Mouse (Mus musculus): ENCODE data around the gene Gm4707. TPM values are rescaled to one million over a fixed set of nuclear protein-coding genes. Genes with fewer than 3 reads are reported as not detected.
"Not testable (repeated sequence)": the region's sequence is repeated elsewhere in the genome, so short reads cannot be mapped to it uniquely, and the experiment has no call there.

The Gm4707 gene
- polyA plus RNA-seq, 1 experiment from 2014 or later, result 1.5 TPM

GRCm38 (mm10) chr17:71474128-71474527, 14.4 kb upstream of the Gm4707 start:
- 16% methylated on average over 8 of the region's 8 CpGs for WGBS
- peak; percentile 25 for DNase-seq (ENCODE audit: low spot score)
- H3K4me1 ChIP-seq (ENCODE audit: control insufficient read depth, insufficient read depth, low read length), result no peaks in the 10 kb centered on the region
- peak overlapping the region; percentile 96 for H3K9ac ChIP-seq (replicated peaks; ENCODE audit: low read length)
- H3K9me3 ChIP-seq (replicated peaks; ENCODE audit: control insufficient read depth, low read length), result no peaks in the 10 kb centered on the region
- peak overlapping the region; percentile 73 for H3K4me2 ChIP-seq (ENCODE audit: low read depth, low read length)
- H3K27me3 ChIP-seq (ENCODE audit: control insufficient read depth, insufficient read depth, low read length), result no peaks in the 10 kb centered on the region
- no peak overlapping the region for H3K27ac ChIP-seq (replicated peaks; ENCODE audit: low read depth, low read length)
- ATAC-seq (replicated peaks; ENCODE audit: insufficient number of reproducible peaks, low FRiP score, low TSS enrichment, low read depth), result no peak
- no peaks in the 10 kb centered on the region for H3K36me3 ChIP-seq (replicated peaks; ENCODE audit: control insufficient read depth, insufficient read depth, low read depth, low read length)
- peak overlapping the region; percentile 66 for H3K4me3 ChIP-seq (ENCODE audit: low read depth, low read length)

- no peak overlapping the region for H3K27ac ChIP-seq (replicated peaks; ENCODE audit: low read depth, low read length)
- H3K4me2 ChIP-seq (ENCODE audit: low read depth, low read length), result no peak overlapping the region
- no peak overlapping the region for H3K4me3 ChIP-seq (ENCODE audit: low read depth, low read length)
- H3K4me1 ChIP-seq (ENCODE audit: control insufficient read depth, insufficient read depth, low read length), result no peaks in the 10 kb centered on the region
- no peak for DNase-seq (ENCODE audit: low spot score)
- no peak for ATAC-seq (replicated peaks; ENCODE audit: insufficient number of reproducible peaks, low FRiP score, low TSS enrichment, low read depth)
- H3K9me3 ChIP-seq (replicated peaks; ENCODE audit: control insufficient read depth, low read length), result no peaks in the 10 kb centered on the region
- no peaks in the 10 kb centered on the region for H3K36me3 ChIP-seq (replicated peaks; ENCODE audit: control insufficient read depth, insufficient read depth, low read depth, low read length)
- H3K9ac ChIP-seq (replicated peaks; ENCODE audit: low read length), result no peak overlapping the region
- no peaks in the 10 kb centered on the region for H3K27me3 ChIP-seq (ENCODE audit: control insufficient read depth, insufficient read depth, low read length)
- WGBS, result 82% methylated on average over 2 of the region's 2 CpGs
These were observed 11.5 kb upstream of the Gm4707 start for GRCm38 (mm10) chr17:71471261-71471660.

GRCm38 (mm10) chr17:71460312-71460711, 594 bp upstream of the Gm4707 start:
- Histone ChIP-seq H3K36me3 (replicated peaks; ENCODE audit: control insufficient read depth, insufficient read depth, low read depth, low read length) (no peaks in the 10 kb centered on the region; the same call in none of the 2 replicates), H3K27ac (replicated peaks; ENCODE audit: low read depth, low read length) (no peak overlapping the region)

DNA sequence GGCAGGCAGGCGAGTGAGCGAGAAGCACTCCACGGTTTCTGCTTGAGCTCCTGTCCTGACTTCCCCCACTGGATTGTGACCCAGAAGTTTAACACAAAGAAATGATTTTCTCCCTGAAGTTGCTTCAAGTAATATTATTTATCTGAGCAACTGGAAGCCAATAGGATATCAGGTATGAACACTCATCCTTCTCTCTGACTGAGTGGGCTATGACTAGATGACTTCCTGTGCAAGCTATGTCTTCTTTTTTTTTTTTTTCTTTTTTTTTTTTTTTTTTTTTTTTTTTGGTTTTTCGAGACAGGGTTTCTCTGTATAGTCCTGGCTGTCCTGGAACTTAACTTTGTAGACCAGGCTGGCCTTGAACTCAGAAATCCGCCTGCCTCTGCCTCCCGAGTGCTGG, 2.4 kb downstream of the Gm4707 start:
- not testable (repeated sequence) for H3K36me3 ChIP-seq (replicated peaks; ENCODE audit: control insufficient read depth, insufficient read depth, low read depth, low read length); H3K27me3 ChIP-seq (ENCODE audit: control insufficient read depth, insufficient read depth, low read length); ATAC-seq (replicated peaks; ENCODE audit: insufficient number of reproducible peaks, low FRiP score, low TSS enrichment, low read depth); H3K4me3 ChIP-seq (ENCODE audit: low read depth, low read length); H3K9ac ChIP-seq (replicated peaks; ENCODE audit: low read length); DNase-seq (ENCODE audit: low spot score); H3K9me3 ChIP-seq (replicated peaks; ENCODE audit: control insufficient read depth, low read length); H3K4me1 ChIP-seq (ENCODE audit: control insufficient read depth, insufficient read depth, low read length); H3K27ac ChIP-seq (replicated peaks; ENCODE audit: low read depth, low read length); H3K4me2 ChIP-seq (ENCODE audit: low read depth, low read length)
- 89% methylated on average over 5 of the region's 6 CpGs for WGBS

More at GRCm38 (mm10) chr17:71460312-71460711, 594 bp upstream of the Gm4707 start:
- WGBS, result 78% methylated on average over 3 of the region's 3 CpGs
- H3K27me3 ChIP-seq (ENCODE audit: control insufficient read depth, insufficient read depth, low read length), result no peaks in the 10 kb centered on the region
- ATAC-seq (replicated peaks; ENCODE audit: insufficient number of reproducible peaks, low FRiP score, low TSS enrichment, low read depth) (no peak), DNase-seq (ENCODE audit: low spot score) (no peak)
- H3K9ac ChIP-seq (replicated peaks; ENCODE audit: low read length), result no peak overlapping the region
- no peak overlapping the region for H3K4me2 ChIP-seq (ENCODE audit: low read depth, low read length)
- no peaks in the 10 kb centered on the region for H3K4me1 ChIP-seq (ENCODE audit: control insufficient read depth, insufficient read depth, low read length)
- H3K9me3 ChIP-seq (replicated peaks; ENCODE audit: control insufficient read depth, low read length), result no peaks in the 10 kb centered on the region
- no peak overlapping the region for H3K4me3 ChIP-seq (ENCODE audit: low read depth, low read length)

GRCm38 (mm10) chr17:71445191-71445590, 14.5 kb downstream of the Gm4707 start:
- H3K27me3 ChIP-seq (ENCODE audit: control insufficient read depth, insufficient read depth, low read length), result no peaks in the 10 kb centered on the region
- 96% methylated on average over 6 of the region's 6 CpGs for WGBS
- no peak for DNase-seq (ENCODE audit: low spot score)
- no peak for ATAC-seq (replicated peaks; ENCODE audit: insufficient number of reproducible peaks, low FRiP score, low TSS enrichment, low read depth)
- no peaks in the 10 kb centered on the region for H3K9me3 ChIP-seq (replicated peaks; ENCODE audit: control insufficient read depth, low read length)
- no peak overlapping the region for H3K27ac ChIP-seq (replicated peaks; ENCODE audit: low read depth, low read length)
- H3K9ac ChIP-seq (replicated peaks; ENCODE audit: low read length), result no peak overlapping the region
- no peaks in the 10 kb centered on the region for H3K4me1 ChIP-seq (ENCODE audit: control insufficient read depth, insufficient read depth, low read length)
- no peak overlapping the region for H3K4me3 ChIP-seq (ENCODE audit: low read depth, low read length)
- H3K36me3 ChIP-seq (replicated peaks; ENCODE audit: control insufficient read depth, insufficient read depth, low read depth, low read length), result peaks cover 3% of the 10 kb centered on the region
- no peak overlapping the region for H3K4me2 ChIP-seq (ENCODE audit: low read depth, low read length)

DNA sequence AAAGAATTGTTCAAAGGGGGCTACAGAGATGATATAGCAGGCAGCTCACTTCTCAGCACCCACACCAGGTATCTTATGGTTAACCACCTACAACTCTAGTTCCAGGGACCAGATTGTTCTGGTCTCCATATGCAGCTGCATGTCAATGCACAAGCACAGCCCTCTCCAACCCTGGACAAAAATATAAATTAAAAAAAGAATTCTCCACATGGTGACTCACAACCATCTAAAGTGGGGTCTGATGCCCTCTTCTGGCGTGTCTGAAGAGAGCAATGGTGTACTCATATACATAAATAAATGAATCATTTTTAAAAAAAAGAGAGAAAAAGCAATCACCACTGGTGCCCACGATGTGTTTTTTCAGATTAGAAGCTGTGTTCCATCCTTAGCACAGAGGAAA, 15.0 kb downstream of the Gm4707 start:
- no peak overlapping the region for H3K27ac ChIP-seq (replicated peaks; ENCODE audit: low read depth, low read length)
- no peak overlapping the region for H3K9ac ChIP-seq (replicated peaks; ENCODE audit: low read length)
- WGBS, result 89% methylated on average over 2 of the region's 2 CpGs
- no peaks in the 10 kb centered on the region for H3K4me1 ChIP-seq (ENCODE audit: control insufficient read depth, insufficient read depth, low read length)
- no peak overlapping the region for H3K4me2 ChIP-seq (ENCODE audit: low read depth, low read length)
- no peak for ATAC-seq (replicated peaks; ENCODE audit: insufficient number of reproducible peaks, low FRiP score, low TSS enrichment, low read depth)
- H3K36me3 ChIP-seq (replicated peaks; ENCODE audit: control insufficient read depth, insufficient read depth, low read depth, low read length), result peaks cover 3% of the 10 kb centered on the region
- no peaks in the 10 kb centered on the region for H3K27me3 ChIP-seq (ENCODE audit: control insufficient read depth, insufficient read depth, low read length)
- H3K9me3 ChIP-seq (replicated peaks; ENCODE audit: control insufficient read depth, low read length), result no peaks in the 10 kb centered on the region
- no peak overlapping the region for H3K4me3 ChIP-seq (ENCODE audit: low read depth, low read length)
- no peak for DNase-seq (ENCODE audit: low spot score)

GRCm38 (mm10) chr17:71444126-71444525, 15.6 kb downstream of the Gm4707 start:
- H3K27ac ChIP-seq (replicated peaks; ENCODE audit: low read depth, low read length), result no peak overlapping the region
- no peak overlapping the region for H3K4me3 ChIP-seq (ENCODE audit: low read depth, low read length)
- H3K4me2 ChIP-seq (ENCODE audit: low read depth, low read length), result no peak overlapping the region
- WGBS, result 95% methylated on average over 3 of the region's 3 CpGs
- ATAC-seq (replicated peaks; ENCODE audit: insufficient number of reproducible peaks, low FRiP score, low TSS enrichment, low read depth) (no peak), DNase-seq (ENCODE audit: low spot score) (no peak)
- H3K9ac ChIP-seq (replicated peaks; ENCODE audit: low read length), result no peak overlapping the region
- H3K27me3 ChIP-seq (ENCODE audit: control insufficient read depth, insufficient read depth, low read length), result no peaks in the 10 kb centered on the region
- H3K9me3 ChIP-seq (replicated peaks; ENCODE audit: control insufficient read depth, low read length), result no peaks in the 10 kb centered on the region
- no peaks in the 10 kb centered on the region for H3K4me1 ChIP-seq (ENCODE audit: control insufficient read depth, insufficient read depth, low read length)
- H3K36me3 ChIP-seq (replicated peaks; ENCODE audit: control insufficient read depth, insufficient read depth, low read depth, low read length), result peaks cover 3% of the 10 kb centered on the region

GRCm38 (mm10) chr17:71443273-71443672, 16.4 kb downstream of the Gm4707 start:
- Histone ChIP-seq H3K4me1 (ENCODE audit: control insufficient read depth, insufficient read depth, low read length) (no peaks in the 10 kb centered on the region), H3K36me3 (replicated peaks; ENCODE audit: control insufficient read depth, insufficient read depth, low read depth, low read length) (peaks cover 3% of the 10 kb centered on the region), H3K9me3 (replicated peaks; ENCODE audit: control insufficient read depth, low read length) (no peaks in the 10 kb centered on the region), H3K27ac (replicated peaks; ENCODE audit: low read depth, low read length) (no peak overlapping the region), H3K4me3 (ENCODE audit: low read depth, low read length) (no peak overlapping the region), H3K27me3 (ENCODE audit: control insufficient read depth, insufficient read depth, low read length) (no peaks in the 10 kb centered on the region), H3K4me2 (ENCODE audit: low read depth, low read length) (no peak overlapping the region), H3K9ac (replicated peaks; ENCODE audit: low read length) (no peak overlapping the region)
- WGBS, result 88% methylated on average over 6 of the region's 6 CpGs
- DNase-seq (ENCODE audit: low spot score) (no peak), ATAC-seq (replicated peaks; ENCODE audit: insufficient number of reproducible peaks, low FRiP score, low TSS enrichment, low read depth) (no peak)

All from embryonic facial prominence, embryonic 11.5 days (tissue).